Mouse (Mus musculus): ENCODE results near the gene Itpr1.

DNA sequence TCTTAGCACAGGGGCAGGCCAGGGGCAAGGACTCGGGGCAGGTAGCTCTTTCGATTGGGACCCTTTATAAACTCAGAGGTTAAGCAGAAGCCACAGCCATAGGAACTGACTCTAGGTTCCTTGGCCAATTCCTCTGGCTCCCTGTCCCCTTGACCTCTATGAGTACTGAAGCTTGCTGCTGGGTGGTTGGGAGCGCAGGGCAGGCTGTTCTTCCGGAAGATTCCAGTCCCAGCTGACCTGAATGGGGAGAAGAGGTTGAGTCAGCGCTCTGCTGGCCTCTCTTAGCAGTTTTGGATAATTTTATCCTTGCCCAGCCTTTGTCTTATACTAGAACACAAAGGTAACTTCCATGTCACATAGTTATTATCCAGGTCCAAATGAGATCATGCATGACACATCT lies 195.8 kb downstream of the Itpr1 start:
- TF ChIP-seq CTCF (IDR thresholded peaks at IDR 0.05; ENCODE audit: low read depth) (no peak), EP300 (optimal IDR thresholded peaks at IDR 0.05) (no peak)
